Mouse (Mus musculus): ENCODE results near the gene Nkx2-3. TPM values are rescaled to one million over a fixed set of nuclear protein-coding genes. Genes with fewer than 3 reads are reported as not detected.

Nkx2-3 gene
- polyA plus RNA-seq, 1 experiment from 2014 or later: 4.1 TPM

GRCm38 (mm10) chr19:43583595-43583994, 28.5 kb upstream of the Nkx2-3 start:
- H3K4me3 ChIP-seq (ENCODE audit: low read depth, low read length): no peak overlapping the region
- ATAC-seq: no peak
- H3K4me2 ChIP-seq (ENCODE audit: low read length): no peak overlapping the region
- no peaks in the 10 kb centered on the region; the same call in 1 of the 2 replicates for H3K4me1 ChIP-seq (ENCODE audit: control insufficient read depth, insufficient read depth, low read length)
- WGBS: 2% methylated on average over 17 of the region's 17 CpGs
- no peak overlapping the region for H3K27ac ChIP-seq (ENCODE audit: low read depth, low read length)
- H3K9me3 ChIP-seq (replicated peaks; ENCODE audit: control insufficient read depth, low read length): no peaks in the 10 kb centered on the region
- H3K36me3 ChIP-seq (ENCODE audit: control insufficient read depth, insufficient read depth, low read length): no peaks in the 10 kb centered on the region
- no peak for DNase-seq (ENCODE audit: low spot score)
- no peak overlapping the region for H3K9ac ChIP-seq (ENCODE audit: low read length)
- H3K27me3 ChIP-seq (replicated peaks; ENCODE audit: control insufficient read depth, insufficient read depth, low read length): peaks cover 58% of the 10 kb centered on the region

GRCm38 (mm10) chr19:43584788-43585187, 27.3 kb upstream of the Nkx2-3 start:
- Histone ChIP-seq H3K27ac (ENCODE audit: low read depth, low read length) (no peak overlapping the region), H3K4me3 (ENCODE audit: low read depth, low read length) (no peak overlapping the region), H3K4me2 (ENCODE audit: low read length) (0 out of 2 replicates have a peak overlapping the region, but pooled peaks have one; percentile 18), H3K9ac (ENCODE audit: low read length) (no peak overlapping the region), H3K9me3 (replicated peaks; ENCODE audit: control insufficient read depth, low read length) (no peaks in the 10 kb centered on the region), H3K4me1 (ENCODE audit: control insufficient read depth, insufficient read depth, low read length) (no peaks in the 10 kb centered on the region; the same call in 1 of the 2 replicates), H3K36me3 (ENCODE audit: control insufficient read depth, insufficient read depth, low read length) (no peaks in the 10 kb centered on the region), H3K27me3 (replicated peaks; ENCODE audit: control insufficient read depth, insufficient read depth, low read length) (peaks cover 63% of the 10 kb centered on the region)
- ATAC-seq (no peak), DNase-seq (ENCODE audit: low spot score) (no peak)
- WGBS: 4% methylated on average over 13 of the region's 13 CpGs

GRCm38 (mm10) chr19:43592026-43592425, 20.1 kb upstream of the Nkx2-3 start:
- Histone ChIP-seq H3K36me3 (ENCODE audit: control insufficient read depth, insufficient read depth, low read length) (no peaks in the 10 kb centered on the region), H3K27ac (ENCODE audit: low read depth, low read length) (no peak overlapping the region), H3K4me1 (ENCODE audit: control insufficient read depth, insufficient read depth, low read length) (no peaks in the 10 kb centered on the region), H3K4me3 (ENCODE audit: low read depth, low read length) (no peak overlapping the region), H3K4me2 (ENCODE audit: low read length) (no peak overlapping the region), H3K27me3 (replicated peaks; ENCODE audit: control insufficient read depth, insufficient read depth, low read length) (peaks cover 55% of the 10 kb centered on the region), H3K9me3 (replicated peaks; ENCODE audit: control insufficient read depth, low read length) (no peaks in the 10 kb centered on the region), H3K9ac (ENCODE audit: low read length) (no peak overlapping the region)
- ATAC-seq (no peak), DNase-seq (ENCODE audit: low spot score) (no peak)
- WGBS: 73% methylated on average over 4 of the region's 4 CpGs

- WGBS: 7% methylated on average over 5 of the region's 5 CpGs
- no peak for DNase-seq (ENCODE audit: low spot score)
- H3K36me3 ChIP-seq (ENCODE audit: control insufficient read depth, insufficient read depth, low read length): no peaks in the 10 kb centered on the region
Measured at GRCm38 (mm10) chr19:43596981-43597380, 15.1 kb upstream of the Nkx2-3 start.

GRCm38 (mm10) chr19:43598741-43599660, 13.1 kb upstream of the Nkx2-3 start:
- no peak overlapping the region for H3K27ac ChIP-seq (ENCODE audit: low read depth, low read length)
- no peak for DNase-seq (ENCODE audit: low spot score)

More at GRCm38 (mm10) chr19:43596981-43597380, 15.1 kb upstream of the Nkx2-3 start:
- ATAC-seq: no peak
- Histone ChIP-seq H3K4me3 (ENCODE audit: low read depth, low read length) (no peak overlapping the region), H3K4me1 (ENCODE audit: control insufficient read depth, insufficient read depth, low read length) (no peaks in the 10 kb centered on the region), H3K27me3 (replicated peaks; ENCODE audit: control insufficient read depth, insufficient read depth, low read length) (peaks cover 96% of the 10 kb centered on the region), H3K4me2 (ENCODE audit: low read length) (no peak overlapping the region), H3K9ac (ENCODE audit: low read length) (no peak overlapping the region), H3K9me3 (replicated peaks; ENCODE audit: control insufficient read depth, low read length) (no peaks in the 10 kb centered on the region), H3K27ac (ENCODE audit: low read depth, low read length) (no peak overlapping the region)

GRCm38 (mm10) chr19:43599776-43600544, 12.2 kb upstream of the Nkx2-3 start:
- H3K36me3 ChIP-seq (ENCODE audit: control insufficient read depth, insufficient read depth, low read length): no peaks in the 10 kb centered on the region
- H3K27ac ChIP-seq (ENCODE audit: low read depth, low read length): no peak overlapping the region
- DNase-seq (ENCODE audit: low spot score) (no peak), ATAC-seq (no peak)
- WGBS: under 1% methylated on average over 27 of the region's 27 CpGs
- H3K27me3 ChIP-seq (replicated peaks; ENCODE audit: control insufficient read depth, insufficient read depth, low read length): peaks cover 99% of the 10 kb centered on the region
- no peak overlapping the region for H3K4me2 ChIP-seq (ENCODE audit: low read length)
- no peaks in the 10 kb centered on the region for H3K4me1 ChIP-seq (ENCODE audit: control insufficient read depth, insufficient read depth, low read length)
- H3K9me3 ChIP-seq (replicated peaks; ENCODE audit: control insufficient read depth, low read length): no peaks in the 10 kb centered on the region
- no peak overlapping the region for H3K9ac ChIP-seq (ENCODE audit: low read length)
- H3K4me3 ChIP-seq (ENCODE audit: low read depth, low read length): no peak overlapping the region

More at GRCm38 (mm10) chr19:43598741-43599660, 13.1 kb upstream of the Nkx2-3 start:
- Histone ChIP-seq H3K4me1 (ENCODE audit: control insufficient read depth, insufficient read depth, low read length) (no peaks in the 10 kb centered on the region), H3K36me3 (ENCODE audit: control insufficient read depth, insufficient read depth, low read length) (no peaks in the 10 kb centered on the region), H3K9me3 (replicated peaks; ENCODE audit: control insufficient read depth, low read length) (no peaks in the 10 kb centered on the region), H3K4me2 (ENCODE audit: low read length) (no peak overlapping the region), H3K27me3 (replicated peaks; ENCODE audit: control insufficient read depth, insufficient read depth, low read length) (peaks cover 98% of the 10 kb centered on the region), H3K9ac (ENCODE audit: low read length) (no peak overlapping the region), H3K4me3 (ENCODE audit: low read depth, low read length) (no peak overlapping the region)
- ATAC-seq: no peak
- 2% methylated on average over 25 of the region's 25 CpGs for WGBS

- H3K36me3 ChIP-seq (ENCODE audit: control insufficient read depth, insufficient read depth, low read length): no peaks in the 10 kb centered on the region
- H3K4me3 ChIP-seq (ENCODE audit: low read depth, low read length): no peak overlapping the region
- H3K27me3 ChIP-seq (replicated peaks; ENCODE audit: control insufficient read depth, insufficient read depth, low read length): peaks cover 99% of the 10 kb centered on the region
- DNase-seq (ENCODE audit: low spot score) (no peak), ATAC-seq (no peak)
- no peak overlapping the region for H3K9ac ChIP-seq (ENCODE audit: low read length)
- no peak overlapping the region for H3K27ac ChIP-seq (ENCODE audit: low read depth, low read length)
- under 1% methylated on average over 33 of the region's 33 CpGs for WGBS
- H3K4me2 ChIP-seq (ENCODE audit: low read length): no peak overlapping the region
- no peaks in the 10 kb centered on the region for H3K9me3 ChIP-seq (replicated peaks; ENCODE audit: control insufficient read depth, low read length)
- no peaks in the 10 kb centered on the region for H3K4me1 ChIP-seq (ENCODE audit: control insufficient read depth, insufficient read depth, low read length)
Measured at GRCm38 (mm10) chr19:43600545-43601331, 11.4 kb upstream of the Nkx2-3 start.

- H3K27ac ChIP-seq (ENCODE audit: low read depth, low read length): no peak overlapping the region
- H3K27me3 ChIP-seq (replicated peaks; ENCODE audit: control insufficient read depth, insufficient read depth, low read length): peaks cover 97% of the 10 kb centered on the region
- no peak overlapping the region for H3K4me3 ChIP-seq (ENCODE audit: low read depth, low read length)
- 2% methylated on average over 27 of the region's 27 CpGs for WGBS
- no peaks in the 10 kb centered on the region for H3K4me1 ChIP-seq (ENCODE audit: control insufficient read depth, insufficient read depth, low read length)
- DNase-seq (ENCODE audit: low spot score) (no peak), ATAC-seq (no peak)
- H3K9ac ChIP-seq (ENCODE audit: low read length): no peak overlapping the region
- no peaks in the 10 kb centered on the region for H3K9me3 ChIP-seq (replicated peaks; ENCODE audit: control insufficient read depth, low read length)
- no peaks in the 10 kb centered on the region for H3K36me3 ChIP-seq (ENCODE audit: control insufficient read depth, insufficient read depth, low read length)
- no peak overlapping the region for H3K4me2 ChIP-seq (ENCODE audit: low read length)
Measured at GRCm38 (mm10) chr19:43601440-43601839, 10.7 kb upstream of the Nkx2-3 start.
